Mouse (Mus musculus) liver, embryonic 13.5 days (tissue): ENCODE measurements at regions not wholly inside any gene's neighbourhood (a gene's known extent, or its start where the extent isn't known, plus 50 kb on each side); places are given as distances from the start of the nearest gene placed in this dataset.
"Not testable (repeated sequence)": the region's sequence is repeated elsewhere in the genome, so short reads cannot be mapped to it uniquely, and the experiment has no call there.

Experiments
- ATAC-seq: fragments of 200-750 bp; cut with Nextera tagmentation; 2 replicates; pipeline ENCODE4 v1.8.0; 2017; ENCODE audit warnings: low read depth, mild to moderate bottlenecking, moderate number of reproducible peaks, moderate library complexity
- DNase-seq: peaks from one replicate; pipeline ENCODE4 v3.0.0; 2022
- H3K27ac ChIP-seq: fragments of 300-500 bp; sonication (generic); 2 replicates; pipeline ENCODE4 v1.5.1; 2015; ENCODE audit warnings: moderate library complexity, mild to moderate bottlenecking, inconsistent platforms
- H3K27me3 ChIP-seq: fragments of 300-500 bp; sonication (generic); 2 replicates; pipeline ENCODE4 v1.6.1; 2015; ENCODE audit warnings: mild to moderate bottlenecking, inconsistent platforms
- H3K36me3 ChIP-seq: fragments of 300-500 bp; sonication (generic); 2 replicates; pipeline ENCODE4 v1.6.1; 2015; ENCODE audit warnings: mild to moderate bottlenecking, inconsistent platforms
- H3K4me1 ChIP-seq: fragments of 300-500 bp; sonication (generic); replicated peaks from 2 replicates; pipeline ENCODE4 v1.6.1; 2015; ENCODE audit warnings: inconsistent platforms
- H3K4me2 ChIP-seq: fragments of 300-500 bp; sonication (generic); 2 replicates; pipeline ENCODE4 v1.6.1; 2015; ENCODE audit warnings: inconsistent platforms, mild to moderate bottlenecking, moderate library complexity
- H3K4me3 ChIP-seq: fragments of 300-500 bp; sonication (generic); replicated peaks from 2 replicates; pipeline ENCODE4 v1.5.1; 2015; ENCODE audit warnings: mild to moderate bottlenecking, inconsistent platforms
- H3K9ac ChIP-seq: fragments of 300-500 bp; sonication (generic); 2 replicates; pipeline ENCODE4 v1.6.1; 2015; ENCODE audit warnings: mild to moderate bottlenecking, inconsistent platforms
- H3K9me3 ChIP-seq: fragments of 300-500 bp; sonication (generic); replicated peaks from 2 replicates; pipeline ENCODE4 v1.6.1; 2016; ENCODE audit warnings: inconsistent platforms
- WGBS: fragments of 180-500 bp; shearing (Covaris S2); methylation state at CpG from one replicate; pipeline ENCODE4 v1.1.7; 2015; ENCODE audit not compliant: insufficient replicate concordance; 5-methylcytosine and 5-hydroxymethylcytosine counted together

- 57% methylated on average over 10 of the region's 10 CpGs for WGBS
- no peak for DNase-seq
Observed at GRCm38 (mm10) chr9:115806018-115806702, 103.1 kb upstream of the Gadl1 start.

GRCm38 (mm10) chr9:115840186-115840585 lies 69.1 kb upstream of the Gadl1 start:
- ATAC-seq (no peak), DNase-seq (no peak)
- WGBS: 40% methylated on average over 5 of the region's 5 CpGs

More at GRCm38 (mm10) chr9:115806018-115806702, 103.1 kb upstream of the Gadl1 start:
- Histone ChIP-seq H3K4me2 (no peak overlapping the region), H3K27me3 (no peaks in the 10 kb centered on the region), H3K9me3 (no peaks in the 10 kb centered on the region), H3K27ac (no peak overlapping the region), H3K4me1 (no peaks in the 10 kb centered on the region), H3K4me3 (no peak overlapping the region), H3K9ac (no peak overlapping the region), H3K36me3 (no peaks in the 10 kb centered on the region)
- ATAC-seq: no peak

GRCm38 (mm10) chr9:115840791-115841190 lies 68.5 kb upstream of the Gadl1 start:
- Histone ChIP-seq H3K4me3 (no peak overlapping the region), H3K9ac (no peak overlapping the region), H3K27me3 (no peaks in the 10 kb centered on the region), H3K27ac (no peak overlapping the region), H3K4me1 (no peaks in the 10 kb centered on the region), H3K4me2 (no peak overlapping the region), H3K36me3 (no peaks in the 10 kb centered on the region), H3K9me3 (no peaks in the 10 kb centered on the region)
- WGBS: 68% methylated on average over 8 of the region's 8 CpGs
- ATAC-seq (no peak), DNase-seq (no peak)

More at GRCm38 (mm10) chr9:115840186-115840585, 69.1 kb upstream of the Gadl1 start:
- H3K9me3 ChIP-seq: no peaks in the 10 kb centered on the region
- H3K27me3 ChIP-seq: no peaks in the 10 kb centered on the region
- H3K36me3 ChIP-seq: no peaks in the 10 kb centered on the region
- H3K4me3 ChIP-seq: no peak overlapping the region
- no peaks in the 10 kb centered on the region for H3K4me1 ChIP-seq
- no peak overlapping the region for H3K27ac ChIP-seq
- no peak overlapping the region for H3K9ac ChIP-seq
- H3K4me2 ChIP-seq: no peak overlapping the region

GRCm38 (mm10) chr9:115841684-115842083 lies 67.6 kb upstream of the Gadl1 start:
- ATAC-seq: no peak
- 70% methylated on average over 10 of the region's 10 CpGs for WGBS
- no peak overlapping the region for H3K4me3 ChIP-seq

GRCm38 (mm10) chr9:115844340-115844739 lies 64.9 kb upstream of the Gadl1 start:
- WGBS: 49% methylated on average over 4 of the region's 4 CpGs
- H3K4me2 ChIP-seq: no peak overlapping the region
- H3K4me3 ChIP-seq: no peak overlapping the region
- H3K27ac ChIP-seq: no peak overlapping the region
- no peaks in the 10 kb centered on the region for H3K27me3 ChIP-seq
- no peak for DNase-seq
- H3K9ac ChIP-seq: no peak overlapping the region
- no peaks in the 10 kb centered on the region for H3K9me3 ChIP-seq
- H3K4me1 ChIP-seq: no peaks in the 10 kb centered on the region
- no peaks in the 10 kb centered on the region for H3K36me3 ChIP-seq
- no peak for ATAC-seq

More at GRCm38 (mm10) chr9:115841684-115842083, 67.6 kb upstream of the Gadl1 start:
- Histone ChIP-seq H3K4me1 (no peaks in the 10 kb centered on the region), H3K27ac (no peak overlapping the region), H3K4me2 (no peak overlapping the region), H3K9ac (no peak overlapping the region), H3K9me3 (no peaks in the 10 kb centered on the region), H3K36me3 (no peaks in the 10 kb centered on the region), H3K27me3 (no peaks in the 10 kb centered on the region)
- no peak for DNase-seq

GRCm38 (mm10) chr9:115845091-115845490 lies 64.2 kb upstream of the Gadl1 start:
- ATAC-seq (no peak), DNase-seq (no peak)
- Histone ChIP-seq H3K9me3 (no peaks in the 10 kb centered on the region), H3K4me2 (no peak overlapping the region), H3K36me3 (no peaks in the 10 kb centered on the region), H3K4me3 (no peak overlapping the region), H3K4me1 (no peaks in the 10 kb centered on the region), H3K27me3 (no peaks in the 10 kb centered on the region), H3K27ac (no peak overlapping the region), H3K9ac (no peak overlapping the region)
- 69% methylated on average over 5 of the region's 5 CpGs for WGBS

- Histone ChIP-seq H3K27me3 (no peaks in the 10 kb centered on the region), H3K4me1 (no peaks in the 10 kb centered on the region), H3K27ac (no peak overlapping the region), H3K4me2 (peak overlapping the region; percentile 5; the same call in 1 of the 2 replicates), H3K9me3 (no peaks in the 10 kb centered on the region), H3K4me3 (no peak overlapping the region), H3K36me3 (no peaks in the 10 kb centered on the region), H3K9ac (no peak overlapping the region)
- DNase-seq (no peak), ATAC-seq (peak; percentile 45; the same call in 1 of the 2 replicates)
- 48% methylated on average over 12 of the region's 12 CpGs for WGBS
Observed at GRCm38 (mm10) chr9:115847289-115848074, 61.8 kb upstream of the Gadl1 start.

GRCm38 (mm10) chr9:115853210-115853842 lies 55.9 kb upstream of the Gadl1 start:
- H3K4me1 ChIP-seq, H3K9me3 ChIP-seq, H3K4me3 ChIP-seq, H3K9ac ChIP-seq, H3K27ac ChIP-seq, H3K27me3 ChIP-seq, H3K4me2 ChIP-seq, H3K36me3 ChIP-seq, DNase-seq, ATAC-seq: not testable (repeated sequence)
- 50% methylated on average over 5 of the region's 5 CpGs for WGBS

- H3K36me3 ChIP-seq: no peaks in the 10 kb centered on the region
- H3K27ac ChIP-seq: no peak overlapping the region
- H3K4me2 ChIP-seq: no peak overlapping the region
- H3K4me3 ChIP-seq: no peak overlapping the region
- no peak for ATAC-seq
- no peaks in the 10 kb centered on the region for H3K4me1 ChIP-seq
- 68% methylated on average over 7 of the region's 7 CpGs for WGBS
- no peak overlapping the region for H3K9ac ChIP-seq
- DNase-seq: no peak
- no peaks in the 10 kb centered on the region for H3K27me3 ChIP-seq
- H3K9me3 ChIP-seq: no peaks in the 10 kb centered on the region
Observed at GRCm38 (mm10) chr9:115857301-115857700, 52.0 kb upstream of the Gadl1 start.

- H3K9me3 ChIP-seq: no peaks in the 10 kb centered on the region
- DNase-seq: no peak
- no peaks in the 10 kb centered on the region; the same call in 1 of the 2 replicates for H3K4me1 ChIP-seq
- H3K4me2 ChIP-seq: no peak overlapping the region
- H3K9ac ChIP-seq: no peak overlapping the region
- no peak overlapping the region for H3K27ac ChIP-seq
- no peak overlapping the region for H3K4me3 ChIP-seq
- no peaks in the 10 kb centered on the region for H3K27me3 ChIP-seq
- H3K36me3 ChIP-seq: no peaks in the 10 kb centered on the region
- no peak for ATAC-seq
- WGBS: 41% methylated on average over 3 of the region's 3 CpGs
Observed at GRCm38 (mm10) chr9:115858848-115859247, 50.4 kb upstream of the Gadl1 start.
